Mouse (Mus musculus) splenic B cell, adult 2 months (primary cell): ENCODE data around the gene Dhrs4.

Experiments used
- DNase-seq: peaks from one replicate; pipeline ENCODE4 v3.0.0-alpha.2; 2011; ENCODE audit warnings: low read depth, low spot score
- H3K27me3 ChIP-seq: 2 replicates; pipeline ENCODE4 v1.6.1; 2012; ENCODE audit warnings: mild to moderate bottlenecking, low read length, moderate library complexity, mixed read lengths; ENCODE audit not compliant: control insufficient read depth, poor library complexity, insufficient read depth, severe bottlenecking
- H3K36me3 ChIP-seq: 2 replicates; pipeline ENCODE4 v1.6.1; 2012; ENCODE audit warnings: mild to moderate bottlenecking, low read length, moderate library complexity, mixed read lengths; ENCODE audit not compliant: control insufficient read depth, poor library complexity, insufficient read depth, severe bottlenecking

Gene Dhrs4

GRCm38 (mm10) chr14:55536116-55536745 is 57.7 kb downstream of the Dhrs4 start:
- Histone ChIP-seq H3K36me3 (no peaks in the 10 kb centered on the region), H3K27me3 (no peaks in the 10 kb centered on the region)
- peak; percentile 61 for DNase-seq
